Mouse (Mus musculus) frontal cortex, adult (tissue): ENCODE measurements around the gene Olfr1046.
"Not testable (repeated sequence)": the region's sequence is repeated elsewhere in the genome, so short reads cannot be mapped to it uniquely, and the experiment has no call there.

Experiments used
- ATAC-seq: cut with Nextera tagmentation; 2 replicates; pipeline ENCODE4 v1.9.2; 2017; ENCODE audit warnings: mild to moderate bottlenecking, moderate library complexity, mixed read lengths; ENCODE audit not compliant: low TSS enrichment

The Olfr1046 gene

GRCm38 (mm10) chr2:86219214-86219613, at the start of gene Olfr1046:
TSS of gene Olfr1046 (minus strand) at chr2:86219314.
- ATAC-seq, result no peak

- ATAC-seq, result not testable (repeated sequence)
Observed at GRCm38 (mm10) chr2:86258228-86258627, 39.1 kb upstream of the Olfr1046 start, which contains the start of gene Olfr1049. TSS of gene Olfr1049 (minus strand) at chr2:86258328.

GRCm38 (mm10) chr2:86240189-86240588, 21.1 kb upstream of the Olfr1046 start, which contains the start of gene Olfr1048:
TSS of gene Olfr1048 (minus strand) at chr2:86240289.
- no peak for ATAC-seq

DNA sequence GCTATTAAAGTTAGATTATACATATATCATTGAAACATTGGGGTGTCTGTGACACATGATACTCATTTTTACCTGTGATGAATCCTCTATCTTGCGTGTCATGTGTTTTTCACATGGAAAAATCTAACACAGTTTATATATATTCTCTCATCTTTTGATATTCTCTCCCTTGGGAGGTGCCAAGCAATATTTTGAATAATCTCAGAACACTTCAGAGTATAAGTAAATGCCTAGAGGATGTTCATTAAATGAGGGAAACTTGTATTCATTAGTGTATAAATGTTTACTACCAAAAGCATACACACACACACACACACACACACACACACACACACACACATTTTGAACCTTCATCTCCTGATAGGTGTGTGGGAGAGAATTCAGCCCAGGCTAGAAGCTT, 12.2 kb upstream of the Olfr1046 start, which contains the start of gene Olfr1047:
Olfr1047 (minus strand) TSS at position 101 of the 400 bp plus-strand sequence.
- no peak for ATAC-seq

GRCm38 (mm10) chr2:86202909-86203308, 16.2 kb downstream of the Olfr1046 start, which contains the start of gene Olfr1045:
TSS of gene Olfr1045 (minus strand) at chr2:86203009.
- ATAC-seq, result no peak

DNA sequence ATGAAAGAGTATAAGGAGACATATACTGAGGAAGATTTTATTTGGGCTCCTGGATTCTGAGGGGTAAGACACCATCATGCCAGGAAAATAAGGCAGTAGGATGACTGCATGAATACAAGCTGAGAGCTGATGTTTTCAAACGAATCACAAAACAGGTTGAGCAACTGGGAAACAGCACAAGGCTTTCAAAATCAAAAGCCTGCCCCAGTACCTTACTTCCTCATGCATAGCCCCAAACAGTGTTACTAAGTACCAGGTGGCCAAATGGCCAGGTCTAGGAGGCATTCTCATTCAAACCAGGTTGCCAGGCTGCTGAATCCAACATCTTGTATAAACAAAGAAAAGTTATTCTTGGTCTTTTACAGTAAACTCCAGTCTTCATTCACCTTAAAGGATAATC, 23.3 kb downstream of the Olfr1046 start:
- no peak for ATAC-seq

- no peak for ATAC-seq
Observed at GRCm38 (mm10) chr2:86185583-86185982, 33.5 kb downstream of the Olfr1046 start, which contains the start of gene Olfr52. TSS of gene Olfr52 (minus strand) at chr2:86185683.

DNA sequence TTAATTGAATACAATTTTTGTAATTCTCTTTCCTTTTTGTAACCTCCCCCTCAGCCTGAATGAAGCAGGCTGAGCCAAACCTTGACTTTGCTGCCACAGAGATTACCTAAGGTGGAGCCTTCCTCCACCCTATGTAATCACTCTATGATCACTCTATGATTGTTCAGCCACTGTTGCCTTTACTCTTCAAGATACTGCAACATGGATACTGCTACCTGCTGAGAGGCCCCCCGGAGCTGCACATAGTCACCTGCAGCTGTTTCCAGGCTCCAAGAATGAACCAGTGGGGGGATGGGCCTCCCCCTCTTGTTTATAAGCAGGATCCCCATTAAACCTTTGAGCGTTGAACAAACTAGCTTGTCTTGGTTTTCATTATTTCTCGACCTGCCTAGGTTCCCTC, 39.2 kb downstream of the Olfr1046 start:
- no peak for ATAC-seq

- no peak for ATAC-seq
Observed at GRCm38 (mm10) chr2:86177720-86178119, 41.4 kb downstream of the Olfr1046 start, which contains the start of gene Olfr1044. TSS of gene Olfr1044 (minus strand) at chr2:86177820.

- ATAC-seq, result not testable (repeated sequence)
Observed at GRCm38 (mm10) chr2:86175422-86175821, 43.7 kb downstream of the Olfr1046 start.

DNA sequence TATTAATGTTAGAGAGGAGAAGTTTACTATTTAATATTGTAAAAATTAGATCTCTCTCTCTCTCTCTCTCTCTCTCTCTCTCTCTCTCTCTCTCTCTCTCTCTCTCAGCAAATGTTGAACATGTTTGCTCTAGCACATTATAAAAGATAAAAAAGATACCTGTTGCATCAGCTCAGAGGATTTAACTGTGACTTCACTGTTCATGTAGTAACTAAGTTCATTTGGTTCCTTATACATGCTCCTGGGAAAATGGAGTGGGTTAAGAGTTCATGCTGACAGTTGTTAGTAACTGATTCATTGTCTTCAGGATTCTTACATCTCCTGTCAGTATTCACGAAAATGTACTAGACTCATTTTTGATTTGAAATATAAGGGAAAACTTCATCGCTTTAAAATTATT, 51.7 kb downstream of the Olfr1046 start, which contains the start of gene Olfr1043:
Olfr1043 (minus strand) TSS at position 101 of the 400 bp plus-strand sequence.
- no peak for ATAC-seq
